Mouse (Mus musculus) monocyte, adult 5-6 weeks (primary cell): Measurements from ENCODE around the gene Susd1. TPM values are rescaled to one million over a fixed set of nuclear protein-coding genes. Genes with fewer than 3 reads are reported as not detected.

Source experiments
- ATAC-seq: fragments of 153-309, 156-312 bp; replicated peaks from 2 replicates; pipeline ENCODE4 v1.8.0; 2017; ENCODE audit warnings: mild to moderate bottlenecking; ENCODE audit not compliant: low TSS enrichment, insufficient number of reproducible peaks, severe bottlenecking, poor library complexity, low FRiP score
- total RNA-seq: library from RNA; stranded (forward); fragments of 200-1000, 200-491, 200-594 nt; gene quantifications from 3 replicates; pipeline ENCODE4 v1.2.3, GENCODE M21; 2017

The Susd1 gene
- 19.5 to 24.7 TPM (median 23.7 TPM) in 3 replicates for total RNA-seq

GRCm38 (mm10) chr4:59437990-59438854 is at the start of gene Susd1:
Susd1 (minus strand) TSS chr4:59438633.
- 0 out of 2 replicates have a peak, but pooled peaks have one; percentile 28 for ATAC-seq

- no peak for ATAC-seq
Observed at GRCm38 (mm10) chr4:59471306-59471705, 32.9 kb upstream of the Susd1 start.

- ATAC-seq: no peak
Observed at GRCm38 (mm10) chr4:59465449-59465848, 27.0 kb upstream of the Susd1 start.

GRCm38 (mm10) chr4:59464661-59465060 is 26.2 kb upstream of the Susd1 start:
- ATAC-seq: no peak

GRCm38 (mm10) chr4:59462494-59462893 is 24.1 kb upstream of the Susd1 start:
- no peak for ATAC-seq

GRCm38 (mm10) chr4:59461116-59461727 is 22.8 kb upstream of the Susd1 start:
- ATAC-seq: no peak

- no peak for ATAC-seq
Observed at GRCm38 (mm10) chr4:59459216-59459955, 21.0 kb upstream of the Susd1 start.

GRCm38 (mm10) chr4:59457941-59458340 is 19.5 kb upstream of the Susd1 start:
- no peak for ATAC-seq

- no peak for ATAC-seq
Observed at GRCm38 (mm10) chr4:59457091-59457490, 18.7 kb upstream of the Susd1 start.

GRCm38 (mm10) chr4:59455465-59455864 is 17.0 kb upstream of the Susd1 start:
- no peak for ATAC-seq

GRCm38 (mm10) chr4:59454046-59454445 is 15.6 kb upstream of the Susd1 start:
- ATAC-seq: no peak

- ATAC-seq: no peak
Observed at GRCm38 (mm10) chr4:59452503-59452933, 14.1 kb upstream of the Susd1 start.

- no peak for ATAC-seq
Observed at GRCm38 (mm10) chr4:59450906-59451305, 12.5 kb upstream of the Susd1 start.

- no peak for ATAC-seq
Observed at GRCm38 (mm10) chr4:59450234-59450854, 11.9 kb upstream of the Susd1 start.

GRCm38 (mm10) chr4:59447296-59447695 is 8.9 kb upstream of the Susd1 start:
- ATAC-seq: no peak

- no peak for ATAC-seq
Observed at GRCm38 (mm10) chr4:59445516-59445915, 7.1 kb upstream of the Susd1 start.

- ATAC-seq: no peak
Observed at GRCm38 (mm10) chr4:59444994-59445393, 6.6 kb upstream of the Susd1 start.

GRCm38 (mm10) chr4:59444085-59444484 is 5.7 kb upstream of the Susd1 start:
- ATAC-seq: no peak

- ATAC-seq: peak; percentile 67
Observed at GRCm38 (mm10) chr4:59441265-59441664, 2.8 kb upstream of the Susd1 start.
